Mouse (Mus musculus): Measurements from ENCODE around the gene Dlk2.

- TF ChIP-seq POLR2A (IDR thresholded peaks at IDR 0.05; ENCODE audit: insufficient read depth, low read depth, low read length) (no peak), CTCF (IDR thresholded peaks at IDR 0.05; ENCODE audit: insufficient read depth, low read depth, low read length) (no peak)
Observed at GRCm38 (mm10) chr17:46313135-46313715, 16.0 kb downstream of the Dlk2 start.
